Mouse (Mus musculus) hindbrain, embryonic 12.5 days (tissue): Measurements from ENCODE around the gene Syt5. TPM values are rescaled to one million over a fixed set of nuclear protein-coding genes. Genes with fewer than 3 reads are reported as not detected.
"Not testable (repeated sequence)": the region's sequence is repeated elsewhere in the genome, so short reads cannot be mapped to it uniquely, and the experiment has no call there.

Source experiments
- ATAC-seq: fragments of 200-750 bp; cut with Nextera tagmentation; 2 replicates; pipeline ENCODE4 v1.8.0; 2017; ENCODE audit warnings: moderate TSS enrichment; ENCODE audit not compliant: low FRiP score
- H3K27ac ChIP-seq: fragments of 300-500 bp; sonication (generic); 2 replicates; pipeline ENCODE4 v1.5.1; 2016; ENCODE audit warnings: mild to moderate bottlenecking
- H3K27me3 ChIP-seq: fragments of 300-500 bp; sonication (generic); 2 replicates; pipeline ENCODE4 v1.6.1; 2016; ENCODE audit warnings: mild to moderate bottlenecking
- H3K36me3 ChIP-seq: fragments of 300-500 bp; sonication (generic); 2 replicates; pipeline ENCODE4 v1.6.1; 2016; ENCODE audit warnings: mild to moderate bottlenecking
- H3K4me1 ChIP-seq: fragments of 300-500 bp; sonication (generic); 2 replicates; pipeline ENCODE4 v1.6.1; 2016
- H3K4me2 ChIP-seq: fragments of 300-500 bp; sonication (generic); replicated peaks from 2 replicates; pipeline ENCODE4 v1.6.1; 2016; ENCODE audit warnings: mild to moderate bottlenecking
- H3K4me3 ChIP-seq: fragments of 300-500 bp; sonication (generic); 2 replicates; pipeline ENCODE4 v1.5.1; 2016; ENCODE audit warnings: mild to moderate bottlenecking
- H3K9ac ChIP-seq: fragments of 300-500 bp; sonication (generic); 2 replicates; pipeline ENCODE4 v1.6.1; 2016; ENCODE audit warnings: mild to moderate bottlenecking, moderate library complexity
- H3K9me3 ChIP-seq: fragments of 300-500 bp; sonication (generic); replicated peaks from 2 replicates; pipeline ENCODE4 v1.6.1; 2016; ENCODE audit warnings: mild to moderate bottlenecking
- WGBS: fragments of 180-500 bp; shearing (Covaris S2); methylation state at CpG from one replicate; pipeline ENCODE4 v1.1.7; 2016; 5-methylcytosine and 5-hydroxymethylcytosine counted together
- polyA plus RNA-seq: library from polyadenylated mRNA; unstranded; fragments of >200 nt; fragmentation: Nextera tagmentation; extraction: Ambion mirVana; gene quantifications from 2 replicates; pipeline ENCODE4 v1.2.1, GENCODE M21; 2016

Syt5 gene
- polyA plus RNA-seq, 1 experiment from 2014 or later = 33.2 TPM

DNA sequence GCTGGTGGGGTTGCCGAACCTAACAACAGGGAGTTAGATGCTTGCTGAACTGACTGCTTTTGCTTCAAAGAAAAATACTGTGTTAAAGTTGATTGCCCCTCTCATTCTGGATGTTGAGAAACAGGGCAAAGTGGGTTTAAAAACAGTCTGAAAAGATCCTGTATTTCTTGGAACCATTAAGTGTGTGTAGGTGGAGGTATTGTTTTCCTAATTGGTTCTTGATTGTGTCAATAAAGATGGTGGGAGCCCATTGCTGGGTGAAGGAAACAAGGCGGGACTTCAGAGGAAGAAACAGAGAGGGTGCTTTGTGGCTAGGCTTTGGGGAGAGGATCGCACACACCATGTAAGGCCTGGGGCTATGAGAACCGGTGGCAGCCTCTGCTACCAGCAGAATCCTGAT is 10.2 kb downstream of the Syt5 start:
- Histone ChIP-seq H3K27ac (no peak overlapping the region), H3K4me2 (no peak overlapping the region), H3K4me3 (no peak overlapping the region), H3K9me3 (no peaks in the 10 kb centered on the region), H3K27me3 (no peaks in the 10 kb centered on the region; the same call in none of the 2 replicates), H3K4me1 (peaks cover 4% of the 10 kb centered on the region), H3K36me3 (peaks cover 31% of the 10 kb centered on the region), H3K9ac (no peak overlapping the region)
- ATAC-seq = no peak
- 53% methylated on average over 4 of the region's 4 CpGs for WGBS

DNA sequence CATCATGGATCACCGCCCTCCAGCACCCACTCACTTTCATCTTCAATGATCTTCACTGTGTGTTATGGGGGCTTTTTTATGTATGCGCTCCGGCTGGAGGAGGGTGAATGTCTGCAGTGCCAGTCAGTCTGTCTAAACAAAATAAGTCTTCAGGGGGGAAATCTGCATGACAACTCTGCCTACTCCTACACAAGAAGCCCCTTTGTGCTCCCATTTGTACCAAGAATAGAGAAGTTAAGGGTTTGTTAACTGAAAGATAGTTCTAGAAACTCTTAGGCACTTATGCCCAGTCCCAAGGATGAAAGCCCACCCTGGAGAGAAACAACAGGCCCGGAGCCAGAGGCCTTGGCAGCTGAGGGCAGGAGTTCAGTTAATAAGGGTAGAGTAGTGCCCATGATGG is 11.0 kb downstream of the Syt5 start:
- Histone ChIP-seq H3K36me3 (peaks cover 23% of the 10 kb centered on the region), H3K27me3 (peaks cover 6% of the 10 kb centered on the region)

DNA sequence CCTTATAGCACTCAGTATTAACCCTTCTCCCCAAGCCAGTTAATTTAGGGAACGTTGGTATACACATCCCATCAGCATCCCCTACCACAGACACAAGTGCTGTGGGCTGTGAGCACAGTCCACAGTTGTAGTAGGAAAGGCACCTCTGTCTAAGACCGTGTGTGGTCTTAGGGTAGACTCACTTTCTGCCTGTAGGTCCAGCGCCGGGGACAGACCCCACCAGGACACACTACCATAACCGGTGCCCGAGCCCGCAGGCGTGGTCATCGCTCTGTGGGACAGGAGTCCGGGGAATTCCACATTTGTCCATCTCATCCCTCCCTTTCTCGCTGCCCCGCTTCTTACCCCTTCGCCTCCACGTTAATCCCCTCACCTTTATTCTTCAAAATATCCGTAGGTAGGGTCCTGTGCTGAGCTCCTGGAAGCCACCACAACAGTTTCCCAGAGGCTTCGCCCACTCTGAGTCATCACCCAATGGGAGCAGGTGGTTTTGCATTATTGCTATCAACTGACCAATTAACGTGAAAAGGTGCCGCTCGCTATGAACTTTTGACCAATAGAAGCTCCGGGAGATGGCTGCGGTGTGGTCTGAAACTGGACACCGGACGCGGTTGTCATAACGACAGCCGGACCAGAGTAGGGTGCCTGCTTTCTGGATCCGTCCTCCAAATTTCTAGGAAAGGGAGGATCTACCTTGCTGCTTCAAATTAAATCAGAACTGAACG is 15.2 kb downstream of the Syt5 start, which contains the start of gene Dnaaf3:
Dnaaf3 (minus strand) TSS at position 449 of the 725 bp plus-strand sequence.
- peak; percentile 84 for ATAC-seq
- H3K9ac ChIP-seq = 0 out of 2 replicates have a peak within 1 kb of the TSS, but pooled peaks have one; percentile 13
- H3K27ac ChIP-seq = no peak within 1 kb of the TSS
- peaks cover 23% of the 10 kb centered on the region; the same call in 1 of the 2 replicates for H3K27me3 ChIP-seq
- 2% methylated on average over 28 of the region's 28 CpGs for WGBS
- peak within 1 kb of the TSS; percentile 32 for H3K4me3 ChIP-seq
- H3K36me3 ChIP-seq = no peaks in the 10 kb centered on the region
- H3K4me2 ChIP-seq = peak within 1 kb of the TSS; percentile 53
- H3K4me1 ChIP-seq = peaks cover 9% of the 10 kb centered on the region
- H3K9me3 ChIP-seq = no peaks in the 10 kb centered on the region

More for the DNA sequence above, 11.0 kb downstream of the Syt5 start:
- H3K27ac ChIP-seq = no peak overlapping the region
- H3K4me1 ChIP-seq = peaks cover 7% of the 10 kb centered on the region
- no peak overlapping the region for H3K4me3 ChIP-seq
- 74% methylated on average over 4 of the region's 4 CpGs for WGBS
- H3K9ac ChIP-seq = no peak overlapping the region
- H3K9me3 ChIP-seq = no peaks in the 10 kb centered on the region
- H3K4me2 ChIP-seq = no peak overlapping the region
- ATAC-seq = no peak

DNA sequence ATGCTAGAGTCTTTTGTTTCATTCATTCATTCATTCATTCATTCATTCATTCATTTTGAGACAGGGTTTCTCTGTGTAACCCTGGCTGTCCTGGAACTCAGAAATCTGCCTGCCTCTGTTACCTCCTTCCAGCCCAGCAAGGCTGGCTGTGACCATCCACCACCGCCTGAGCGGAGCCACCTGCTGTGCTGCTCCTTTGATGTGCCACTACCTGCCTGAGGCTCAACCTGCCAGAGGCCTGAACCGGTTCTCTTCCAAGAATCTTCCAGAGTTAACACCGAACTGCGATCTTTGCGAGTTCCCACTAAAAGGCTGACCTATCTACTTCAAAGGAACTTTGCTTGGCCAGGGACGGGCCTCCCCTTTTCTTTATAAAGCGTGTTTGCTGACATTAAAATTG is 17.2 kb downstream of the Syt5 start:
- not testable (repeated sequence) for H3K4me3 ChIP-seq, H3K36me3 ChIP-seq, H3K4me2 ChIP-seq, H3K9ac ChIP-seq, H3K9me3 ChIP-seq, H3K27ac ChIP-seq, ATAC-seq
- WGBS = 52% methylated on average over 8 of the region's 8 CpGs
- Histone ChIP-seq H3K27me3 (peaks cover 27% of the 10 kb centered on the region; the same call in 1 of the 2 replicates), H3K4me1 (peaks cover 16% of the 10 kb centered on the region)

DNA sequence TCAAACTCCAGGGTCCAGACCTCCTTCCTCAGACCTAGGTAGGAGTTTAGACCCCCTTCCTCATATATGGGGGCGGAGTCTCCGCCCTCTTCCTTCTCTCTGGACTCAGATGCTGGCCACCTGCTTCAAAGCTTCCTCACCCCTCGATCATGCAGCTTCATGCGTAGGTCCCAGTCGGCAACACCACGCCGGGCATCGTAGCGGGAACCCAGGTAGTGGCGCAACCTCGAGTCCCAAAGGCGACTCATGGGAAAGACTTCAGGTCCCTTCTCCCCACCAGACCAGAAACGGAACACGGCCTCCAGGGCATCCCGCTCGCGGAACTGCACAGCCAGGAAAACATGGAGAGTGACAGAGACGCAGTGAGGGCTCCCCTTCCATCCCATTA is 20.0 kb downstream of the Syt5 start:
- H3K9ac ChIP-seq = no peak overlapping the region
- no peak overlapping the region for H3K4me3 ChIP-seq
- peaks cover 13% of the 10 kb centered on the region for H3K4me1 ChIP-seq
- no peak overlapping the region for H3K27ac ChIP-seq
- peak; percentile 3; the same call in 1 of the 2 replicates for ATAC-seq
- H3K36me3 ChIP-seq = no peaks in the 10 kb centered on the region
- WGBS = 37% methylated on average over 18 of the region's 18 CpGs
- H3K4me2 ChIP-seq = peak overlapping the region; percentile 52
- H3K9me3 ChIP-seq = no peaks in the 10 kb centered on the region
- peaks cover 33% of the 10 kb centered on the region for H3K27me3 ChIP-seq

DNA sequence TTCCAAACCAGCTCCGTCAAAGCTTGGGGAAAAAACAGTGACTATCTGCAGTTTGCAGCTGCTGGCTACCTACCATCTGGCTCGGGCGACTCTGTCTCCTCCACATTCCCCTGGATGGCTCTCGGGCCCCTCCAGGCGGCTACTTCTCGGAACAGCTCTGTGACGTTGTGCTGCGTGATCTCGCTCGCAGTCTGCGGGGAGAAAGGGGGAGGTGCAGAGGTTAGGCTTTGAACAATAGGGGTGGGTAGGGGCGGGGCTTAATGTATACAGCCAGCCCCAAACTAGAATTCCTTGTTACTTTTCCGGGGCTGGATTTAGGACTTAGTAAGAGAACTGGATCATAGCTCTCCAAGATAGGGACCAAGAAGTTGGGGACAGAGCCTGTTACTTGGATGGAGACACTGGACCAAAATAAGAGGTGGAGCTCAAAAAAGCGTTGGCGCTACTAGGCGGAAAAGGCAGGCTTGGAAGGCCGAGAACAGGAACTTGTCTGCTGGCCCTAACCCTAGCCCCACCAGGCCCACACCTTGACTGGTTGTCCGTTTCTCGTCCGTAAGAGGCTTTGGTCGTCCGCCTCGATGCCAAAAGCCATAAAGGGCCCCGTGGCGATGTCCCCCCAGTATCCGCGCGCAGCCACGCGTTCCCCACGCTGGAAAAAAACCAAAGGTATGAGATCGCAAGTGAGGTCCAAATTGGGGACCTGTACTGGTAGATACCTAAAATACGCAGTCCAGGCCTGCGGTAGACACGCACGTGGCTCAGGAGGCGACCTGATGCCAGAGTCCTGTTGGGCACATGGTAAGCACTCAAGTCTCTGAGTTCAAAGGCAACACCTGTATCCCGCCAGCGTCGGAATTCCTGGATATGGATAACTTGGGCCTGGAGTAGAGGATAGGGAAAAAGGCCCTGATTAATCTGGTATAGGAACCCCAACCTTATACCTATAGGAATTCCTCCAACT is 20.7 kb downstream of the Syt5 start:
- Histone ChIP-seq H3K27me3 (peaks cover 36% of the 10 kb centered on the region), H3K9ac (peak overlapping the region; percentile 41; the same call in 1 of the 2 replicates), H3K4me1 (peaks cover 10% of the 10 kb centered on the region), H3K4me2 (peak overlapping the region; percentile 52), H3K9me3 (no peaks in the 10 kb centered on the region), H3K36me3 (no peaks in the 10 kb centered on the region), H3K4me3 (peak overlapping the region; percentile 25), H3K27ac (no peak overlapping the region)
- WGBS = 24% methylated on average over 40 of the region's 40 CpGs
- peak; percentile 89 for ATAC-seq

DNA sequence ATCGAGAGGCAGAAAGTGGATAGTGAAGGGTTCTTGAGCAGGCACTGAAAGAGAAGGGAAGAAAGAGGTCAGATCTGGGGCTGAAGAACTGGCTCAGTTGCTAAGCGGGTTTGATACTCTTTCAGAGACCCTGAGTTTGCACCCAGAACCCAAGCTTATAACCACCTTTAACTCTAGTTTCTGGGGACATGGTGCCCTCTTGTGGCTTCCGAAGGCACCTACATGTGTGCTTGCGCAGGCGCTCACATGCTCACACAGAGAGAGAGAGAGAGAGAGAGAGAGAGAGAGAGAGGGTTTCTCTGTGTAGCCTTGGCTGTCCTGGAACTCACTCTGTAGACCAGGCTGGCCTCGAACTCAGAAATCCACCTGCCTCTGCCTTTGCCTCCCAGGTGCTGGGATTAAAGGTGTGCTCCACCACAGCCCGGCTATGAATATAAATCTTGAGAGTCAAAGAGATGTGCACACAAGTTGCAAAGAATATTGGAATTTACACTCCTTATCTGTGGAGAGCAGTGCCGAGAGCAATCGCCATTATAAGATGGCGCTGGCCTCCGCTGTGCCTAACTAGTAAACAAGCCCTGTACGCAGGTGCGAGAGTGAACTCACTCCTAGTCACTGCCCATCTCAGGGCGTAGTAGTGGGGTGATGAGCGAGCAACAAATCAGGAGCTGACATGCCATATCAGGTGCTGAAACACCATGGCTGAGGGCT is 23.0 kb downstream of the Syt5 start, which contains the start of gene Tnni3:
Tnni3 (minus strand) TSS at position 18 of the 711 bp plus-strand sequence.
- Histone ChIP-seq H3K27me3 (peaks cover 49% of the 10 kb centered on the region), H3K4me1 (peaks cover 20% of the 10 kb centered on the region)
- H3K4me2 ChIP-seq, H3K36me3 ChIP-seq, H3K9ac ChIP-seq, H3K27ac ChIP-seq, ATAC-seq, H3K9me3 ChIP-seq, H3K4me3 ChIP-seq: not testable (repeated sequence)
- WGBS = 76% methylated on average over 15 of the region's 15 CpGs

DNA sequence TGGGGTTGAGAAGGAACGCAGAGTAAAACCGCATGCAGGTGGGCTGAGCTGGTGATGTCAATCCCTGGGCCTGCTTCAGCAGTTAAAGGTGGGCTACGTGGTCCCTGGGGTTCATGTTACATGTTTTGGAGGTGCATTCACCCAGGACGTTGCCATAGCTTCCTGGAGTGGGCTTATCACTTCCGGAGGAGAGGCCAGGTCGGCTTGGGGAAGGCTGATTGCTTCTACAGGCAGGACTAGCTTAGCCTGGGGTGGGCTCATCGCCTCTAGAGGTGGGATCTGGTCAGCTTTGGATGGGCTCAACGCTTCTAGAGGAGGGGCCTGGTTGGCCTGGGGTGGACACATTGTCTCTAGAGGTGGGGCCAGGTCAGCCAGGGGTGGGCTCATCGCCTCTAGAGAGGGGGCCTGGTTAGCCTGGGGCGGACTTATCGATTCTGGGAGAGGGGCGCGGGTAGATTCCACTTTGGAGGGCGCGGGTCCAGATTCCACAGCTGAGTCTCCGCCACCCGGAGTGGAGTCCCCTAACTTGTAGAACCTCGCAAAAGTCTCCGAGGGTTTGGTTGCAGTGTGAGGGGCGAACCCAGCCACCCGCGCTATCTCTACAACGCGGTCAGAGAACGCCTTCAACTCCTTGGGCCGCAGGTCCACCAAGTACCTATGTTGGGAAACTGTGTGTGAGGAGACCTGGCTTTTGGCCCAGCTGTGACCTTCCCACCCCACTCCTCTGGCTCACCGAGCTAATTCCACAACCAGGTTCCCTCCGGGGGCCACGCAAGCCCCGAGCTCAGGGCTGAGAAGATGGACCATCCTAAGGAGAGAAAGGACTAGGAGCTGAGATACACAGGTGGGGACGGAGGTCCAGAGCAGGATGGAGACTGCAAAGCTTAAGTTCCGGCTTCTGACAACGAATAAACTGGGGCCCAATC is 23.9 kb downstream of the Syt5 start:
- H3K27me3 ChIP-seq = peaks cover 47% of the 10 kb centered on the region
- peaks cover 20% of the 10 kb centered on the region for H3K4me1 ChIP-seq
- H3K4me3 ChIP-seq = no peak overlapping the region
- H3K9ac ChIP-seq = no peak overlapping the region
- 92% methylated on average over 33 of the region's 33 CpGs for WGBS
- no peak for ATAC-seq
- H3K36me3 ChIP-seq = no peaks in the 10 kb centered on the region
- no peak overlapping the region for H3K27ac ChIP-seq
- H3K9me3 ChIP-seq = no peaks in the 10 kb centered on the region
- H3K4me2 ChIP-seq = no peak overlapping the region

DNA sequence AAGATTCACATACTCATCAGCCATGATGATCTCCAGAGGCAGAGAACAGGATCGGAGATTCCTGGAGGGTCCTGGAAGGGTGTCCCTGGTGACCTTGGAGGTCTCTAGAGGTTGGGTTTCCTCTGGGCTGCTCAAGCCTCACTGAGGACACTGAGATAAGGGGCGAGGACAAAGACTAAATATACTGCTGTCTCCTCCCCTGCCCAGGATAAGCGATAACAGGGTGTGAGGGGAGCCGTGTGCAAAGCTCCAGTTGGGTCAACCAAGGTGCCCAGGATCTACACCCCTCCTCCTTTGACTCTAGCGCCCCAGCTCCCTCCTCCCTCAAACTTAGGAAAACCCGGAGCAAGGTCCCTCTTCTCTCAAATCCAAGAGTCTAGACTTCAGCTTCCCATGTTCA is 25.0 kb downstream of the Syt5 start:
- no peaks in the 10 kb centered on the region for H3K36me3 ChIP-seq
- no peak overlapping the region for H3K4me2 ChIP-seq
- no peaks in the 10 kb centered on the region for H3K9me3 ChIP-seq
- no peak overlapping the region for H3K9ac ChIP-seq
- H3K4me1 ChIP-seq = peaks cover 19% of the 10 kb centered on the region
- no peak overlapping the region for H3K4me3 ChIP-seq
- H3K27ac ChIP-seq = no peak overlapping the region
- H3K27me3 ChIP-seq = peaks cover 38% of the 10 kb centered on the region
- 77% methylated on average over 6 of the region's 6 CpGs for WGBS
- no peak for ATAC-seq

DNA sequence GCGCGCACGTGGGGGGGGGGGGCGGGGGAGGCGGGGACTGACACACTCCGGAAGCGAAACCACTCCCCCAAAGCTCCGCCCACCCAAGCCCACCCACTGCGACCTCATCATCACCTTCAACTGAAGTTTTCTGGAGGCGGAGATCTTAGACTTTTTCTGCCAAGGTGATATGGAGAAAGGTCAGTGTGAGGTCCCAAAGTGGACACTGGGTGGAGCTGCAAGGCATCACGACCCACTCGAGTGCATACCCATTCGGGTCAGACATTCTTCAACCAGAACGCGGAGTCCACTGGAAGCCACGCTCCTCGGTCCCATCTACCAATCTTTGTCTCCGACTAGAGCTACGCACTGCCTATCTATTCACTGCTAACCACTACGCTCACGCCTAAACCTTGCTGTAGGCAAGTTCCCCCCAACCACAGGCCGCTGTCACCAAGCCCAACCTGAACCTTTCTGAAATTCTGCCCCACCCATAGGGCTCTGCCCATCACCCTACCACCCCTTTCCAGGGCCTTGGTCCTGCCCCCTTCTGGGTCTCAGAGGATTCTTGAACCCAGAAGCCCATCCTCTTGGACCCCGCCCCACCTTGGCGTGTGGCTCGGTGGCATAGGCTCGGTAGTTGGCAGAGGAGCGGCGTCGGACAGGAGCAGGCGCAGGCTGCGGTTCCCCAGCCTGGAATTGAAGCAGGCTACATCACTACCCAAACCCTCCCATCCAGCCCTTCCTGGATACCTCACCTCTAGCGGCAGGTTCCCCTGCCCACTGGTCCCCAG is 25.9 kb downstream of the Syt5 start:
- peak overlapping the region; percentile 51 for H3K4me2 ChIP-seq
- H3K9me3 ChIP-seq = no peaks in the 10 kb centered on the region
- H3K4me3 ChIP-seq = peak overlapping the region; percentile 18; the same call in 1 of the 2 replicates
- no peak for ATAC-seq
- WGBS = 34% methylated on average over 32 of the region's 32 CpGs
- H3K9ac ChIP-seq = no peak overlapping the region
- peaks cover 32% of the 10 kb centered on the region for H3K27me3 ChIP-seq
- no peaks in the 10 kb centered on the region for H3K36me3 ChIP-seq
- H3K4me1 ChIP-seq = peaks cover 18% of the 10 kb centered on the region
- H3K27ac ChIP-seq = no peak overlapping the region
